Mouse (Mus musculus) regulatory T cell (primary cell): ENCODE measurements around the gene Surf6.

Experiments
- in situ Hi-C: fragments of 300-600 bp; cut with MboI, MseI; formaldehyde crosslinking; loops from one replicate; pipeline ENCODE4 v1.15.1; 2025; ENCODE audit warnings: high pct_unique_total_duplicates

Surf6 gene

DNA sequence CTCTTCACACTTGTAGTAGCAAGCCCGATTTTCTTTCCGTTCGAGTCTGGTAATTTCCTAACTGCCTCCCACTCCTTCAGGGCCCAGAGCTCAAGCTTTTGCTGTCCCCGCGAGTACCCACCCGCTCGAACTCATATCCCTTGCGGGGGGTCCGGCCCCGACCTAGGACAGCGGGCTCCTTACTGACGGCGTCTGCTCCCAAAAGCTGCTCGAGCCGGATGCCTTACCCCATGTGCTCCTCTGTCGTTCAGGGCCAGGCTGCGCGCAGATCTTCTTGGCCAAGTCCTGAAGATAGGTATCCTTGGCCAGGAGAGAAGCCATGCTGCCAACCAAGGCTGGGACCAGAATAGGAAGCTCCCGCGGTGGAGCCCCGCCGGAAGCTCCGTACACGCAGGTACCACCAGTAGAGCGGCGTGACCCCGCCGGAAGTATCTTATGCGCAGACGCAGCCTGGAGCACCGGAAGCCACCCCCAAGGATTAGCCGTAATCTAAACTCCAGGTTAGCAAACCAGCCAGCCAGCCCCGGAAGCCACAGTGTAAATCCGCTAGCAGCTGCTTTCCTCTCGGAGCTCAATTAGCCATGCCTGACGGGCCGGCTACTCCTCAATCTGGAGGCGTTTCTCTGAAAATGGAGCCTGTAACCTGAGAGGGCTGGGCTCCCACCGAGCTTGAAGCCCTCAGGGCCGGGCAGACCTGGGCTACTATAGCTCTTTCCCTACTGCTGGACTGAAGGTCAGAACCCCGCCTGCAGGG is at the start of gene Surf6:
TSS of gene Surf6 (minus strand) at position 413 of the 754 bp plus-strand sequence.
- in situ Hi-C loops: loop anchor here (5.0 to 25.0 kb wide), 4 partner anchors 418 to 1940 kb away; partner anchors contain the start of genes Dph7, Entr1, Pmpca and Rnf224

DNA sequence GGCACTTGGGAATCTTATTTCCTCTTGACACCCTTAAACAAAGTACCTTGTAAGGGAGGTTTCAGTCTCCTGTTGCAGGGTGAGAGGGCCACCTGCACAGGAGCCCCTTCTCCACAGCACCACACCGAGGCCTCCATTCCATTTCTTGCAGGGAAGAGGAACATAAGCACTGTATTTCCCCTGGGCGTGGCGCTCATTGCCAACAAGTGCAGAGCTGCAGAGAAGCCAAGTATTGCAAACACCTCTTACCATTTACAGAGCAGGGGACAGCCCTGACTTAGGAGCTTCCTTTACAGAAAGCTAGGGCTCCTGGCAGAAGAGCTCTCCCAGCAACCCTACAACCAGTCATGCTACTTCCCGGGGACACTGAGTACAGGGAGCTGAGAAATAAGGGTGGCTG is 49.5 kb upstream of the Surf6 start:
- in situ Hi-C loops: no loop called here

DNA sequence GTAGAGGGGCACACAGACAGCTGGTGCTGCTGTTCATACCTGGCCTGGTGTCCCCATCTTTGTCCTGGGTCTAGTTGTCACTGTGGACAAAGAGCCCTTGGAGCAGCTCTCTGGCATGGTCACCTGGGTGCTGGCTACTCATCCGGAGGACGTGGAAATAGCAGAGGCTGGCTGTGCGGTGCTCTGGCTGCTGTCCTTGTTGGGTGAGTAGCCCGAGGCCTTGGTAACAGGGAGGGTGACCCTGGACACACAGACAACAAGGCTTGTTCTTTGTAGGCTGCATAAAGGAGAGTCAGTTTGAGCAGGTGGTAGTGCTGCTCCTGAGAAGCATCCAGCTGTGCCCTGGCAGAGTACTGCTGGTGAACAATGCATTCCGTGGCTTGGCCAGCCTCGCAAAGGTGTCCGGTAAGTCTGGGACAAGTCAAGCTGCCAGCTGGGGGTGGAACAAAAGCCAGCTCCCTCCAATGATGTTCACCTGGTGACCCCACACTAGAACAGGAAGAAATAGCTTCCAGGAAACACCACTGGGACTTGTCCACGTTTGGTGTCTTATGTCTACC is 48.7 kb upstream of the Surf6 start:
- in situ Hi-C loops: no loop called here

DNA sequence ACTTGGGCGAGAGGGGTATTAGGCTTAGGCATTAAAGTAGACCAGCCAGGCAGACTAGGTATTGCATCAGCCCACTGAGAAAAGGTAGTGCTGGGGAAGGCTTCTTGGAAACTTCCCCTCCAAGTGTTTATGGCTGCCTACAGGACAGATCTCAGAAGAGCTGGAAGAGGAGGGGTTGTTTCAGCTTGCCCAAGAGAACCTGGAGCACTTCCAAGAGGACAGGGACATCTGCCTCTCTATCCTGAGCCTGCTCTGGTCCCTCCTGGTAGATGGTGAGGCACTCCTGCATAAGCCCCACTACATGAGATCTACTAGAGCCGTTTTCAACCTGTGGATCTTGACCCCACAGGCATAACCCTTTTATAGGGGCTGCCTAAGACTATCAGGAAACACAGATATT is 47.7 kb upstream of the Surf6 start:
- in situ Hi-C loops: no loop called here

DNA sequence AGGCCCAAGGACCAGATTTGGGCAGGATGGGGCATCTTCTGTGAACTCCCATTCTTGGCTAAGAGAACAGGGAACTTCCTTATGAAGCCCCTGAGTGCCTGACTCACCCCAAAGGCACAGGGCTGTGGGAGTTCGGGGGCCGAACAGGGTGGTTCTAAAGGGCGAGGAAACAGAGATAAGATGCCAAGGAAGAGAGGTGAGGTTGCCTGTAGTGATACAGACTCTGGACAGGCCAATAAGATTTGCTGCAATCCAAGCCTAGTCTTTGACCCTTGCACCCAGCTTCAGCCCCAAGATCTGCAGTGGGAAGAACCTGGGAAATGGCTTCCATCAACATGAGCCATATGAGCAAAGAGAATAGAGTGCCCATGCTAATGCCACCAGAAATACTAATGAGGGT is 40.6 kb upstream of the Surf6 start:
- in situ Hi-C loops: no loop called here

DNA sequence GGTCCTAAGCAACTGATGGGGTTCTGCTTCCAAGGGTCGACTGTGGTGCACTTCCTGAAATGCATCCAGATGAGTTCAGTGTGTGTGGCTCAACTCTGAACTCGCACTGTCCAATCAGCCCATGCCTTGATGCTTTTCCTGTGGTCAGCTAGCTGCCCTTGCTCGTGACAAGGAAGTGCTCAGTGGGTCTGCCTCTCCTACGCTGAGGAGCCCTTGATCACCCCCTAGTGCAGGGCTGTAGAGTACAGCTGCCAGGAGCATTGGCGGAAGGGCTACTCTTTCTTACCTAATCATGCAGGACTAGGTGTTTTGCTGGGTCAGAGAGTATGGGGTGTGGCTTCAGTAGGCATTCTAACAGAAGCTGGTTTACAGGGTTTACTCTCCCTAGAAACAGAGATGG is 38.9 kb upstream of the Surf6 start:
- in situ Hi-C loops: no loop called here

DNA sequence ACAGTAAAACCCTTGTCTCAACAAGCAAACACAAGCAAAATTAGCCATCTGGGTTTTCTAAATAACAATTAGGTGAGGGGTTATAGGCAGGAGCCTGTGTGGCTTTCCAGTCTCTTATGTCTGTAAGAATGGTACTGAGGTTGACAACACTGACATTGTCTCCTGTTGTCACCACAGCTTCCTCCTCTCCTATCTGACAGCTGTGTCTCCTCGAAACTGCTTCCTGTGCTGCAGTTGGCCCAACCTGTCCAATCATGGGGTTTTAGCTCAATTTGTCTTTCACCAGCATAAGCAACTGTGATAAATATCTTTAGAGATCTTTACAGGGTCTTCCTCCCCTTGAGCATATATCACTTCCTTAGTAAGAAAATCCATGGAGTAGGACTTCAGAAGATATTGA is 33.7 kb upstream of the Surf6 start:
- in situ Hi-C loops: no loop called here

DNA sequence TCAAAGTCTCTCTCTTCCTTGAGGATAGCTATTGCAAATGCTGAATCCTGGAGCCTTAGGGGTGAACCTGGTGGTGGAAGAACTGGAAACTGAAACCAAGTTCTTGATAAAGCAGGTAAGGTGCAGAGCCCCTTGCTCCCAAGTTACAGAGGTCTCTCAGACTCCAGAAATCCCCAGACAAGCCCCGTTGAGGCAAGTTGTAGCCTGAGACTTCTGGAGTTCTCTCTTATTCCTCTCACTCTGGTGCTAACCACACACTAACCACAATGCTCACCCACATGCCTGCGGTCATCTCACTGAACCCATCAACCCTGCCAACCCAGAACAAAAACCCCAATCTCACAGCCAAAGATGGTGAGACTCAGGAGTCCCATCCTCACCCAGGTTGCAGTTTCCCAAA is 32.6 kb upstream of the Surf6 start:
- in situ Hi-C loops: no loop called here

DNA sequence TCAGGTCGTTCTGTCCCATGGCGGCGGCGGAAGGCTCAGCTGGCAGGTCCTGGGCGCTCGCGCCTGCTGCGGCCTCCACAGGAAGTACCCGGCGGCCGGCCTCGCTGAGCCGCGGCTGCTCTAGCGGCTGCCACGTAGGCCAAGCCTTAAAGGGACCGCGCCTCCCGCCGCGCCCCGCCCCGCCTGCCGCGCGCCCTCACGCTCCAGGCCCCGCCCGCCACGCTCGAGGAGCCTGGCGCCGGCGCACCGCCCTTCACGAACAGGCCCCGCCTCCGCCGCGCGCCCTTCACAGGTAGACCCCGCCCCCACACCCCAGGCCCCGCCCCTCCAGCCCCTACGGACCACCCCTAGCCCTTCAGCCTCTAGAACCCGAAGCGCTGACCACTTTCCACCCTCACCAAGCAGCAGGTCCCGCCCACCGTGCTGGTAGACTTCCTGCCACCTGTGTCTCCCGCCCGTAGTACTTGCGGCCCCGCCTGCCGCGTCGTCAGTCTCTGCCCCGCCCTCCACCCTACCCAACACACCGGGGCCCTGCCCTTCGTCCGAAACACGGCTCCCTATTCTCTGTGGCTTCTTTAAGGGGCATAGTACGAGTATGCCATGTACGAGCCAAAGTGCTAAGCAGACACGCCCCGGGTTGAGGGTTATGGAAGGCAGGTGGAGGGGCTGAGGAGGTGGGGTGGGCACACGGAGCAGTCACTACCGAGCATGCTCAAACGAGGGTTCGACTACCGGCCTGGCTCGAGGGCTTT is 30.8 kb upstream of the Surf6 start, which contains the start of the genes Surf4 and Stkld1:
TSS of gene Surf4 (minus strand) at position 625 of the 752 bp plus-strand sequence.
TSS of gene Stkld1 (plus strand) at position 744 of the 752 bp plus-strand sequence.
- in situ Hi-C loops: no loop called here

DNA sequence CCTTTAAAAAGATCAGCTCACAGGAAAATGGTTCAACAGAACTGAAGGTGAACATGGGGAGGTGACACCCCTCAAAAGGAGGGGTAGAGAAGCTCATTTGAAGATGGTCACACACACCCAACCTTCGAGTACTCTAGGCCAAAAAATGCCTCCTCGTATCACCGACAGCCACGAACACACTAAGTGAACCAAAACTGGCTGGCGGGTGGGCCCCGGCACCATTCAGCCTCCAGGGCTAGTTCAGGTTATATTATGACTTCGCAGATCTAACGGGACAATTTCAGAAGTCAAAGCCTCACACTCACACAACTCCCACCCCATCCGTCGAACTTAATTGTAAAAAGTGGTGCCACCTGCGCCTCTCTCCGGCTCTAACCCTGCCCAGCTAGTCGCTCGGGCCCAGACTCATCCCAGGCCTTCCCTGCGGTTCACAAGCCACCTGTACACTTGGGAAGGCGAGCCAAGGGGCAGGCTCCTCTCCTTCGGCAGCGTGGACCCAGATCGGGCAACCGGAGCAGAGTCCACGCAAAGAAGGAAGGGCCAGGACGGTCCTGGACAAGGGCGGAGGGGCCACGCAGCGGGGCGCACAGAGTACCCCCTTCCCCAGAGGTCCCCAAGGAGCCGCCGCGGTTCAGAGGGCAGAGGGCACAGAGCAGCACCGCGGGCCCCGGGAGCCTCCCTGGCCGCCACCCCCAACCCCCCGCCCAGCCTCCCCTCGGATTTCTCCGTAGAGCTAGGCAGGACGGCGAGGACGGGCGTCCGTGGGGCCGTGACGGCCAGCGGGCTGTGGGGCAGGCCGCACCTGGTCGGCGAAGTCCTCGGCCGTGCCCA is 30.0 kb upstream of the Surf6 start:
- in situ Hi-C loops: no loop called here

DNA sequence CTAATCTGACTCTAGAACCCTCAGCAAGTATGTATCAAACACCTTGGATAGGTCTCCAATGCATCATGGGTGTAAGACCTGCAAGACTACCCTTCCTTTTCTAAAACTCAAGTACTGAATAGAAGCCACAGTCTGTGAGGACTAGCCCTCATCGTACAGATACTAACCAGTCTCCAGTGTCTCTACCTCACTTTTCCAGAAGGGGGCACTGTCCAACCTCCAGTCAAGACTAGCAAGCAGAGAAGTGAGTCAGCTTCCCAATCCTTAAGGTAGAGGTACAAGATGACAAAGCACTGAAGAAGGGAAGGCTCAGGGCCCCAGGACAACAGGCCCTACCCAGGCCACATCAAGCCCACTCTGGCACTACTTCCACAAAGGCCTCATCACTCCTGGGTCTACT is 27.7 kb upstream of the Surf6 start:
- in situ Hi-C loops: no loop called here

DNA sequence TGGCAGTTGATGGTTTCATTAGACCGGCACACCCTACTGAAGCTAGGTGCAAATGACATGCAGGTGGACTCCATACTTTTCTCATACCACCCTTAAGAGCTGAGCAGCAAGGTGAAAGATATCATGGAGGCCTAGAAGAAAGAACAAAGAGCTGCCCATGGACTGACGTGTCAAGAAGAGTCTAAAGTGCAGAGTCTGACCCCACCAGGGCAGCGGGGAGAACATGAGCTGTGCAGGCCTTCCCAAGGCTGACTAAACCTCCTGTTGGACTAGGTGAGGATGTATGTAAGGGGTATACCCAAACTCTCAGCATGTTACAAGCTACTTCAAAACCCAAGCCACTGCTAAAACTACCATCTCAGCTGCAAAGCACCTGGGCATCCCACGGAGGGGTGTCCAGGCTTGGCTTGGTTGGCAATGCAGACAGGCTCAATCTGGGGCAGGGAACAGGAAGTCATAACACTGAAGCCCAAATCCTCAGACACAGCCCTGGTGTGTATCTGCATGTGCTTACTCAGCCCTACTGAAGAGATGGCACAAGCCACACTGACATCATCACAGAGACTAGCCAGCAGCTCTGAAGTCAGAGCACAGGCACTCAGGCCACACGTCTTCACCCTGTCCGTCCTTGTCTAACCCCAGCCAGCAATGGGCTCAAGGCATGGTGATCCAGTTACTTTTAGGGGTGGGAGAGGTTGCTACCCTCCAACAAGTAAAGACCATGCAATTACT is 25.2 kb upstream of the Surf6 start:
- in situ Hi-C loops: no loop called here

DNA sequence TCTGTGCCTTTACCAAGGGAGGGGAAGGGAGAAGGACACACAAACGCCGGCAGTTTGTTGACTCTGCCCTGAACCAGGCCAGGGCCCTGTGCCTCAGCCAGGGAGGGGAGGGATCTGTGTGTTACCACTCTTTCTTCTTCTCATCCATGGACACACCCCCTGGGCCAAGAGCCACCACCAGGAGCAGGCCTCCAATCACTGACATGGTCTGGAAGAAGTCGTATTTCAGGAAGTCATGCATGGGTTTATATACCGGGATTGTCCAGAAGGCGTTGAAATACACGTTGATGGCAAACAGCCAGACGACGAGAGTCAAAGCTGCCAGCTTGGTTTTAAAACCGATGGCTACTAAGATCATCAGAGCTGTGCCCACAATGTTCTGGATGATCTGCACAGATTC is 19.1 kb upstream of the Surf6 start:
- in situ Hi-C loops: loop anchor here (25.0 kb wide), 1 partner anchor 1959 kb away; the partner anchor contains the start of gene Dph7

DNA sequence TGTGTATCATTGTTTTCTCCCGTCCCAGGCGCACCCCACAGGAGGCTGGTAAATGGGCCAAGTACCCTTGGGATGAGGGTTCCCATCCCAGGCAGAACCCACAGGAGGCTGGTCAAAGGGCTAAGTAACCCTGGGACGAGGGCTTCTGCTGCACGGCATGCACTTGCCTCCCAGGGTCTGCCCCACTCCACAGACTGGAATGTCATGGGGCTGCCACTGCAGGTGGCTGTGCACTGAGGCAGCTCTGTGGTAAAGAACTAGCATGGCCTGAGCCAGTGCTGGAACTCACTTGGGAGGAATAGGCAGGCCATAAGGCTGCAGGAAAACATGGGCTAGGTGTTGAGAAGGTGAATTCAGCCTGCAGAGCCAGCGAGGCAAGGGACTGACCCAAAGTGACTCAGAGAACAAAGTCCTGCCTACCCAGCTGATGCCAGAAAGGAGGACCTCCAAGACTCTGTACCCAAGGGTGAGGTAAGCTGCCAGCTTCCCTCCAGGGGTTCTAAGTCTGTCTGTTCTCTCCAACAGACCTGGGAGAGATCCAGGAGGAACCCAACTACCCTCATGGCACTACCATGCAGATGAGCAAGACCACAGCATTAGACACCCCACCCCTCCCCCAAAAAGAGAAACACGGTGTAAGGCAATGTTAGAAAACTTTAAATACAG is 17.6 kb upstream of the Surf6 start:
- in situ Hi-C loops: loop anchor here (25.0 kb wide), 1 partner anchor 1958 kb away; the partner anchor contains the start of gene Dph7

DNA sequence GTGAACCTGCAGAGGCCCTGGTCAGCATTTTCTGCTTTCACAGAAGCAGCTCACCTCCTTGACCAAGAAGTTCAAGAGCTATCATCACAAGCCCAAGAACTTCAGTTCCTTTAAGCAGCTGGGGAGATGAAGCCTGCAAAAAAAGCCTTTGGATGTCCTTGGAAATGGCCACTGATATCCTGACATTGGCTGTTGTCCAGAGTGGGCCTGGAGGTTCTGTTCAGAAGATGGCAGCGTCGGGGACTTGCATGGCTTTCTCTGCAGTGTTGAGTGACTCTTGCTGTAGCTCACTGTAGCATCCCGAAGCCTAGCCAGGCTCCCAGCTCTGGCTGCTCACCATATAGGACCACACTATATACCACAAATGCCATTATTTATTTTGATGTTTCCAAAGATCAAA is 17.0 kb upstream of the Surf6 start:
- in situ Hi-C loops: loop anchor here (25.0 kb wide), 1 partner anchor 1957 kb away; the partner anchor contains the start of gene Dph7

DNA sequence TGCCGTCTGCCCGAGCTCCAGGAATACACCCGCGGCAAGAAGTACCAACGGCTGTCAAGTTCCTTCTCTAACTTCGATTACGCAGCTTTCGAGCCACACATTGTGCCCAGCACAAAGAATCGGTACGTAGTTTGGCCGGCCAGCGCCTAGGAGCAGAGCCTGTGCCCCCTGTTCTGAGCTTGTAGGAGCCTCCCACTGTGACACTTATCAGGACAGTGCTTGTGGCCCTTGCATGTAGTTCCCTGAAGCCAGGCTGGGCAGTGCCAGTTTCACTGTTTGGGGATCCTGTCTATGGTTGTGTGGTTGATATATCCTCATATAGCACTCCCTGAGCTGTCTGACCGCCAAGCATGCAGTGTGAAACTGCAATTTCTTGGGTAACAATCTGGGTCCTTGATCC is 14.1 kb upstream of the Surf6 start:
- in situ Hi-C loops: loop anchor here (25.0 kb wide), 1 partner anchor 1954 kb away; the partner anchor contains the start of gene Dph7

DNA sequence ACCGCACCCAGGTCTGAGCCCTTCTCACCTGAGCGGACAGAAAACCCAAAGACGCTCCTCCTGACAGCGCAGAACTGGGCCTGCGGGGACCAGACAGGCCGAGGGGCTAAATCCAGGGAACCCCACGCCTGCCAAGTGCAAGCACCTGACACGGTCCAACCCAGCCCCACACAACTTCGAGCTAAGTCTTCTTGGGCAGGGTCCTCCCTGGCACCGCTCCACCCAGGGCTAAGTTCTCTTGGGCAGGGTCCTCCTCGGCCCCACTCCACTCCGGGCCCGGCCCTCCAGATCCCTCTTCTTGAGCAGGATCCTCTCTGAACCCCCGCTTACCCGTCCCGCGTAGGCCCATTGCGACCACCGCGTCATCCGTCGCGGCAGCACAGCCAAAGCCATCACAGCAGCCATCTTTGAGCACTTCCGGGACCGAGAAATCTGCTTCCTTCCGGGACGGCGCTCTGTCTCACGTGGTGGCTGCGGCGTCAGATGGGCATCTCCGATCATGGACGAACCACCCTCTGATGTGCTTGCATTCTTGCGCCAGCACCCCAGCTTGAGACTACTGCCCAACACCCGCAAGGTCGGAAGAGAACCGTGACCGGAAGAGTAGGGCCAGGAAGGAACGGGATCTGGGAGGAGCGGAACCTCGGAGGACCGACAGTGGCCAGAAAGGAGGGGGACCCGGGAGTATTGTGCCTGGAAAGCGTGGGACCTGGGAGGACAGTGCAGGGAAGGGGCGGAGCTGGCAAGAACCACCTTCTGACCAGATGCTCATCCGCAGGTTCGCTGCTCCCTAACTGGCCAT is 13.4 kb upstream of the Surf6 start, which contains the start of the genes Surf2 and Surf1:
TSS of gene Surf2 (plus strand) at position 441 of the 802 bp plus-strand sequence.
TSS of gene Surf1 (minus strand) at position 604 of the 802 bp plus-strand sequence.
- in situ Hi-C loops: loop anchor here (25.0 kb wide), 1 partner anchor 1954 kb away; the partner anchor contains the start of gene Dph7

DNA sequence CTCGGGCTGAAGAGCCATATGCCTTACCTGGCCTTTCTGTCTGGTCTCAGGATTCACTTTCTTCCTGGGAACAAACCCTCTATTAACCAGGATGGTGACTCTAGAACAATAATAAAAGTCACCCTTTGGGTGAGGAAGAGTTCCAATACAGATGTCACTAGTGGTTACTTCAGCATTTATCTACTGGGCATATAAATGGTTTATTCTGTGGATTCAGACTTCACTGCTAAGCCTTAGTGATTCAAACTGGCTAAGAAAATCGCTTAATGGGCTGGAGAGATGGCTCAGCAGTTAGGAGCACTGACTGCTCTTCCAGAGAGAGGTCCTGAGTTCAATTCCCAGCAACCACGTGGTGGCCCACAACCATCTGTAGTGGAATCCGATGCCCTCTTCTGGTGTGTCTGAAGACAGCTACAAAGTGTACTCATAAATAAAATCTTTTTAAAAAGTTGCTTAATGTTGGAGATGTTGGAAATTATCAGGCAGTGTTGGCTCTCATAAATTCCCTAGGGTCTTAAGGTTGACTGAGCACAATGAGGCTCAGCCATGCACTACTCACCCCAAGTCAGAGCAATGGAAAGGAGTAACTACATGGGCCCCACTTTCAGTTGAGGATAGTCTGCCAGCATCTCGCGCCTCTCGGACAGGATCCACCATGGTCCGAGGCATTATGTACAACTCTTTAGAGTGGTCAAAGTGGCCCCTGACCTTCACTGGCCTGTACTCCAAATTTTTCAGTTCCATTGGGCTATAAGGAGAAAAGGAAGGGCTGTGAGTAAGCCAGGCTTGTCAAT is 11.7 kb upstream of the Surf6 start:
- in situ Hi-C loops: loop anchor here (25.0 kb wide), 1 partner anchor 1952 kb away; the partner anchor contains the start of gene Dph7
